Mouse (Mus musculus): Measurements from ENCODE around the gene Zcchc14. TPM values are rescaled to one million over a fixed set of nuclear protein-coding genes. Genes with fewer than 3 reads are reported as not detected.

Gene Zcchc14
- total and polyA plus RNA-seq, 2 experiments from 2014 or later: 16.9 to 66.5 TPM

GRCm38 (mm10) chr8:121694453-121694852, 41.8 kb upstream of the Zcchc14 start:
- Histone ChIP-seq H3K4me1 (ENCODE audit: insufficient read depth, low read length) (peaks cover 13% of the 10 kb centered on the region; the same call in 1 of the 2 replicates), H3K4me3 (ENCODE audit: low read depth, low read length) (no peak overlapping the region), H3K27ac (ENCODE audit: low read depth, low read length) (no peak overlapping the region), H3K4me2 (ENCODE audit: low read depth, low read length, poor library complexity, severe bottlenecking) (no peak overlapping the region), H3K9me3 (ENCODE audit: low read length) (no peaks in the 10 kb centered on the region), H3K9ac (replicated peaks; ENCODE audit: low read length, poor library complexity, severe bottlenecking) (no peak overlapping the region), H3K27me3 (ENCODE audit: insufficient read depth, low read length) (no peaks in the 10 kb centered on the region), H3K36me3 (ENCODE audit: insufficient read depth, low read length) (no peaks in the 10 kb centered on the region)
- WGBS: 54% methylated on average over 4 of the region's 4 CpGs
- TF ChIP-seq CTCF (IDR thresholded peaks at IDR 0.05): peak; percentile 78
- DNase-seq (ENCODE audit: low spot score): no peak
- no peak for ATAC-seq (ENCODE audit: low FRiP score)

GRCm38 (mm10) chr8:121688496-121688895, 35.8 kb upstream of the Zcchc14 start:
- Histone ChIP-seq H3K9ac (replicated peaks; ENCODE audit: low read length, poor library complexity, severe bottlenecking) (no peak overlapping the region), H3K27me3 (ENCODE audit: insufficient read depth, low read length) (no peaks in the 10 kb centered on the region), H3K36me3 (ENCODE audit: insufficient read depth, low read length) (no peaks in the 10 kb centered on the region), H3K4me1 (ENCODE audit: insufficient read depth, low read length) (peaks cover 7% of the 10 kb centered on the region; the same call in 1 of the 2 replicates), H3K4me2 (ENCODE audit: low read depth, low read length, poor library complexity, severe bottlenecking) (no peak overlapping the region), H3K27ac (ENCODE audit: low read depth, low read length) (peak overlapping the region; percentile 91), H3K4me3 (ENCODE audit: low read depth, low read length) (no peak overlapping the region), H3K9me3 (ENCODE audit: low read length) (no peaks in the 10 kb centered on the region)
- ATAC-seq (ENCODE audit: low FRiP score) (no peak), DNase-seq (ENCODE audit: low spot score) (no peak)
- 45% methylated on average over 5 of the region's 5 CpGs for WGBS
- TF ChIP-seq CTCF (IDR thresholded peaks at IDR 0.05): no peak

GRCm38 (mm10) chr8:121687455-121688161, 34.9 kb upstream of the Zcchc14 start:
- no peaks in the 10 kb centered on the region for H3K27me3 ChIP-seq (ENCODE audit: insufficient read depth, low read length)
- H3K9ac ChIP-seq (replicated peaks; ENCODE audit: low read length, poor library complexity, severe bottlenecking): peak overlapping the region; percentile 33; the same call in 1 of the 2 replicates
- H3K4me3 ChIP-seq (ENCODE audit: low read depth, low read length): no peak overlapping the region
- ATAC-seq (ENCODE audit: low FRiP score): peak; percentile 80
- peak overlapping the region; percentile 91 for H3K27ac ChIP-seq (ENCODE audit: low read depth, low read length)
- 46% methylated on average over 14 of the region's 14 CpGs for WGBS
- no peaks in the 10 kb centered on the region for H3K36me3 ChIP-seq (ENCODE audit: insufficient read depth, low read length)
- H3K9me3 ChIP-seq (ENCODE audit: low read length): no peaks in the 10 kb centered on the region
- TF ChIP-seq CTCF (IDR thresholded peaks at IDR 0.05): peak; percentile 16; the same call in 1 of the 2 replicates
- H3K4me1 ChIP-seq (ENCODE audit: insufficient read depth, low read length): peaks cover 7% of the 10 kb centered on the region; the same call in 1 of the 2 replicates
- no peak overlapping the region for H3K4me2 ChIP-seq (ENCODE audit: low read depth, low read length, poor library complexity, severe bottlenecking)
- peak; percentile 91 for DNase-seq (ENCODE audit: low spot score)

- WGBS: 30% methylated on average over 4 of the region's 4 CpGs
- Histone ChIP-seq H3K4me3 (ENCODE audit: low read depth, low read length) (no peak overlapping the region), H3K9ac (replicated peaks; ENCODE audit: low read length, poor library complexity, severe bottlenecking) (no peak overlapping the region), H3K9me3 (ENCODE audit: low read length) (no peaks in the 10 kb centered on the region), H3K4me1 (ENCODE audit: insufficient read depth, low read length) (peaks cover 7% of the 10 kb centered on the region; the same call in 1 of the 2 replicates), H3K4me2 (ENCODE audit: low read depth, low read length, poor library complexity, severe bottlenecking) (no peak overlapping the region), H3K27me3 (ENCODE audit: insufficient read depth, low read length) (no peaks in the 10 kb centered on the region), H3K27ac (ENCODE audit: low read depth, low read length) (no peak overlapping the region), H3K36me3 (ENCODE audit: insufficient read depth, low read length) (no peaks in the 10 kb centered on the region)
- ATAC-seq (ENCODE audit: low FRiP score) (no peak), DNase-seq (ENCODE audit: low spot score) (no peak)
- TF ChIP-seq CTCF (IDR thresholded peaks at IDR 0.05): peak; percentile 62
Measured at GRCm38 (mm10) chr8:121685419-121685818, 32.7 kb upstream of the Zcchc14 start.

GRCm38 (mm10) chr8:121683083-121683832, 30.6 kb upstream of the Zcchc14 start:
- DNase-seq (ENCODE audit: low spot score) (no peak), ATAC-seq (ENCODE audit: low FRiP score) (no peak)
- Histone ChIP-seq H3K9me3 (ENCODE audit: low read length) (no peaks in the 10 kb centered on the region), H3K27ac (ENCODE audit: low read depth, low read length) (no peak overlapping the region), H3K4me3 (ENCODE audit: low read depth, low read length) (no peak overlapping the region), H3K36me3 (ENCODE audit: insufficient read depth, low read length) (no peaks in the 10 kb centered on the region), H3K9ac (replicated peaks; ENCODE audit: low read length, poor library complexity, severe bottlenecking) (no peak overlapping the region), H3K4me1 (ENCODE audit: insufficient read depth, low read length) (peaks cover 4% of the 10 kb centered on the region; the same call in 1 of the 2 replicates), H3K4me2 (ENCODE audit: low read depth, low read length, poor library complexity, severe bottlenecking) (no peak overlapping the region), H3K27me3 (ENCODE audit: insufficient read depth, low read length) (no peaks in the 10 kb centered on the region)
- no peak for TF ChIP-seq CTCF (IDR thresholded peaks at IDR 0.05)
- 79% methylated on average over 10 of the region's 10 CpGs for WGBS

- ATAC-seq (ENCODE audit: low FRiP score): no peak
- Histone ChIP-seq H3K4me1 (ENCODE audit: insufficient read depth, low read length) (no peaks in the 10 kb centered on the region), H3K27me3 (ENCODE audit: insufficient read depth, low read length) (no peaks in the 10 kb centered on the region), H3K27ac (ENCODE audit: low read depth, low read length) (no peak overlapping the region), H3K9me3 (ENCODE audit: low read length) (no peaks in the 10 kb centered on the region), H3K4me2 (ENCODE audit: low read depth, low read length, poor library complexity, severe bottlenecking) (no peak overlapping the region), H3K9ac (replicated peaks; ENCODE audit: low read length, poor library complexity, severe bottlenecking) (no peak overlapping the region), H3K36me3 (ENCODE audit: insufficient read depth, low read length) (no peaks in the 10 kb centered on the region), H3K4me3 (ENCODE audit: low read depth, low read length) (no peak overlapping the region)
- no peak for TF ChIP-seq CTCF (IDR thresholded peaks at IDR 0.05)
- 51% methylated on average over 10 of the region's 10 CpGs for WGBS
- DNase-seq (ENCODE audit: low spot score): no peak
Measured at GRCm38 (mm10) chr8:121681457-121681856, 28.8 kb upstream of the Zcchc14 start.

All from midbrain, postnatal 0 days (tissue).